Mouse (Mus musculus): ENCODE data around the gene Hdac9.

DNA sequence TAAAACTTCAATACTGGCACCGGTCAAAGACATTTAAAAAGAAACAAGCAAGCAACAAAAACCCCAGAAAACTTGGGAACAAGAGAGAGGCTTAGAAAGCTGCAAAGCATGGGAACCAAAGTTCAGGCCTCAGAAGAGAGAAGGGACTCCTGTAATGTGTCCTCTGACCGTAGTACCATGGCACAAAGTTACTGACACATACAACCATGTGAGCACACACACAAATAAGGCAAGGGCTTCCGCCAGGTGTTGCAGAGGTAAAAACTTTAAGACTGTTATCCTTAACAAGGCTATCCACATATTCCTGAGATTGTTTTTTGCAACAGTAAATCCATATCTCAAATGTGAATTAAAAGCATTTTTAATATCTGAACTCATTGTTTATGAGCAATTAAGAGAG lies 632.5 kb downstream of the Hdac9 start:
- TF ChIP-seq CTCF (IDR thresholded peaks at IDR 0.05; ENCODE audit: borderline replicate concordance, extremely low read depth, insufficient read depth, insufficient read length) (no peak), POLR2A (IDR thresholded peaks at IDR 0.05; ENCODE audit: borderline replicate concordance, extremely low read depth, insufficient read depth, insufficient read length, poor library complexity, severe bottlenecking) (no peak)

Data from brain, embryonic 14.5 days (tissue).